Mouse (Mus musculus) lung, adult 2 months (tissue): ENCODE measurements around the gene Unc80.

Source experiments
- CTCF ChIP-seq: fragments of 200-500 bp; IDR thresholded peaks from 2 replicates; pipeline ENCODE4 v1.5.1; 2011; ENCODE audit warnings: mild to moderate bottlenecking, low read length, control low read depth; ENCODE audit not compliant: insufficient read depth
- POLR2A ChIP-seq: fragments of 200-500 bp; IDR thresholded peaks from 2 replicates; pipeline ENCODE4 v1.6.1; 2011; ENCODE audit warnings: low read depth, mild to moderate bottlenecking, control low read depth, low read length, borderline replicate concordance; ENCODE audit errors: extremely low read depth

DNA sequence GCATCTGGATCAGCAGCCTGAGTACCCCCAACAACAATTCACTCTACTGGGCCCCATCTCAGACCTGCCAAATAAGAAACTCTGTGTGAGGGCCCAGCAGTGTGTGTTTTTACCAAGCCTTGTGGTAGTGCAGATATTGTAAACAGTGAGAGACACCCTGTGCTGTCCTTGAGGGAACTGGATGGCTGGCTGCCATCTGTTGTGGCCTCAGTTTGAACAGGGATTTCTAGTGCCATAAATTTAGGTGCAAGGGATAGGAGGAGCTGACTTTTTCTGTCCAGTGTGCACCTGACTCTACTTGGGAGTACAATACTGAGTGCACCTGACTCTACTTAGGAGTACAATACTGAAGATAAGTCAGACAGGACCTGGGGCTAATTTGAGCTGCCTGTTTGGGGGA is 178.7 kb downstream of the Unc80 start:
- TF ChIP-seq CTCF: no peak
- TF ChIP-seq POLR2A: no peak
